Mouse (Mus musculus): ENCODE data around the gene Tmc8.
"Not testable (repeated sequence)": the region's sequence is repeated elsewhere in the genome, so short reads cannot be mapped to it uniquely, and the experiment has no call there.

Gene Tmc8

DNA sequence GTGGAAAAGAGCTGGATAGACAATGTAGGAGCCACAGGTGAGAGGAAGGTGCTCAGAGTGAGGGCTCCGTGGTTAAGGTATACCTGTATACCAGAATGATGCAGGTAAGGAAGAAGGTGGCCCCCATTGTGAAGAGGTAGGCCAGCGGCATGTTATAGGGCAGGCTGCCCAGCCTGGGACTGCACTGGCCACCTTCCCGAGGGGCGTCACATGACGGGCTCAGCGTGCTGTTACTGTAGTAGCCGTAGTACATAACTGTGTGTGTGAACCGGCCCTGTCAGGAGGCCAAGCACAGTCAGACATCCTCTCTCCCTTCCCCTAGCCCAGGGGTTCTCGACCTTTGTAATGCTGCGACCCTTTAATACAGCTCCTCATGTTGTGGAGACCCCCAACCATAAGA lies 7.0 kb upstream of the Tmc8 start:
- DNase-seq (ENCODE audit: low spot score in 2 of 2), result no peak

DNA sequence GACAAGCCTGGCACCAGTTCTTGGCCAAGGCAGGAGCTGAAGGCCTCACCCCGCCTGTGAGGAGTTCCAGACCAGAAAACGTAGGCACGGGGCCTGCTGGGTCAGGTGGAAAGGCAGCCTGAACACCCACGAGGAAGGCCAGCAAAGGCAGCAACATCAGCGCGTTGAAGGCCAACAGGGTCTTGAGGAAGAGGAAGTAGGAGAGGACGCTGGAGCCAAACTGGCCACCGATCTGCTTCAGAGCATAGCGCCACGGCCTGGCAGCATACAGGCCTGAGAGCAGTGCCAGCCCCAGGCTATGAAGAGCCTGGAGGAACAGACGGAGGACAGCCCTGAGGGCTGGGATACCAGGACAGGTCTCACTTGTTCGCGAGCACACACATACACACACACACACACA lies 6.3 kb upstream of the Tmc8 start:
- no peak for DNase-seq (ENCODE audit: low spot score in 2 of 2)

DNA sequence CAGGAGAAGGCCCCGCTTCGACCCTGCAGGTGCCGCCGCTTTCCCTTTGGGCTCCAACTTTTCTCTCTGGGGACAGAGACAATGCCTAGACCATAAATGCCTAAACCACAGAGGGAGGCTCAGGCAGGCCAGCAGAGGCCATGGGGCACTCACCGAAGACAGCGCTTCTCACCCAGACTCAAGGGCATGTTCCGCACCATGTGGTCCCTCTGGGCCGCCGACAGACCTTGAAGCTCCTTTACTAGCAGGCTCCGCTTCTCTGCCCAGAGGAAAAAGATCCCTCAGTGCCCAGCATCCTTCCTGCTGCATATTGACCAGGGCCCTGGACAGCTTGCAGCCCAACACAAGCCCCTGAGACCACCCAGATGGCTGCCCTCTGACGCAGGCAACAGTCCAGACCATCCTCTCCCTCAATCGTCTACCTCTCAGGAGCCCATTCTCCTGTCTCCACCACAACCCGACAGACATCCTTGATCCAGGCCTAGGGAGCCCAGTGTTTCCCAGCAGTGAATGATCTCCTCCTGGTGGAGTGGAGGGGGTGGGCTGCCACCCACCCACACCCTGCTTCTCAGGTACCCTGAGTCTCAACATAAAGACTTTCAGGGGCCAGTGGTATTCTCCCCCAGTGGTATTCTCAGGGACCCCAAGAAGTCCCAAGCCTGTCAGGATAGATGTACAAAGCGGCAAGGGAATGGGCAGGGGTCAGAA lies 5.6 kb upstream of the Tmc8 start:
- DNase-seq (ENCODE audit: low spot score in 2 of 2), result no peak

DNA sequence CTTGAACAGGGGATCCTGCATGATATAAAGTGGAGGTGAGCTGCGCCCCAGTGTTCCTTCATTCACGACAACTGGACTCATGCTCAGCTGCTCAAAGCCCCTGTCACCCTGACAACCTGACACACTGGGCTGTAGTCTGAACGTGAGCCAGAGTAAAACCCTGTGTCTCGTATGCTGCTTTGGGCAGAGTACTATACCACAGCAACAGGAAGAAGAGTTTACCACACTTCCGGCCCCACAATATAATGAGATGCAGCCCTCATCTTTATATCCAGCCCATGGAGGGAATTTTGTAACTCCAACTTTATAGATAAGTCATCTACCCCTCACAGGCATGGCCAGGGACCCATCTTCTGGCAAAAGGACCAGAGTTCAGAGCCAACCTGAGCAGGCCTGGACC lies 4.8 kb upstream of the Tmc8 start:
- no peak for DNase-seq (ENCODE audit: low spot score in 2 of 2)

DNA sequence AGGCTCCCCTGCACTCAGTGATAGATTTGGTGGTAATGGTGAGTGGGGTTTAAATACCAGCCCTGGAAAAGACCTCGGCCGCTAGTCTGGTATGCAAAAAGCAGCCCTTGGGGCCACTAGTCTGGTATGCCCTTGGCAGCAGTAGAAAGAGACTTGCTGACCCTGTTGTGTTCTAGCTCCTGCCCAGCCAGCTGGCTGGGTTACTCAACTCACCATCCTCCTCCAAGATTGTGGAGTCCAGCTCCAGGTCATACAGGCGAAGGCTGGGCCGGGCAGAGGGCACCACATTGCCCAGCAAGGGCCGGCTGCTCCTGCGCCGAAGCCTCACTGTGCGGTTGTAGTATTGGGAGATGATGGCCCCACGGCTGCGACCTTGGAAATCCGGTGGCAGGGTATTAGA lies 3.8 kb upstream of the Tmc8 start:
- no peak for DNase-seq (ENCODE audit: low spot score in 2 of 2)

DNA sequence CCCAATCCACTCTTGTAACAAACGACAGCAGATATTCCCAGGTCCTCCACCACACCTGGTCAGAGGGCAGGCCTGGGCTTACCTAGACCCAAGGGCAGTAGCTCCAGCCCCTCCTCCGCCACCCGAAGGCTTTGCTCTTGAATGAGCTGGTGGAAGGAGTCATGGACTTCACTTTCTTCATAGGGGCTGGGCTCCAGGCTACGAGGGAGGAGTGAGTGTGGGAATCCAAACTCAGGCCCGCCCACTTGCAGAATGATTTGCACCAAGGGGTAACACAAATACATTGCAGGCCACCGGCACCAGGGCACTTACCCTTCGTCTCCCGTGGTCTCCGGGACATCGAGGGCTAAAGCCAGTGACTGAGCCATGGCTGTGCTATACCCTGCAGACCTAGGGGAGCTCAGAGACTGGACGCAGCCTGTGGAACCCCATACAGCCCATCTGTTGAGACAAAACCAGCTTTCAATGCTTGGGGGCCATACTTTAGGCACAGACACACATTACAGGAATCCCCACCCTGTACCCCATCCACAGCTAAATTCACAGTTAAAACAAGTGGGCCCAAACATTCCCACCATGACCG lies 2.9 kb upstream of the Tmc8 start:
- no peak for DNase-seq (ENCODE audit: low spot score in 2 of 2)

DNA sequence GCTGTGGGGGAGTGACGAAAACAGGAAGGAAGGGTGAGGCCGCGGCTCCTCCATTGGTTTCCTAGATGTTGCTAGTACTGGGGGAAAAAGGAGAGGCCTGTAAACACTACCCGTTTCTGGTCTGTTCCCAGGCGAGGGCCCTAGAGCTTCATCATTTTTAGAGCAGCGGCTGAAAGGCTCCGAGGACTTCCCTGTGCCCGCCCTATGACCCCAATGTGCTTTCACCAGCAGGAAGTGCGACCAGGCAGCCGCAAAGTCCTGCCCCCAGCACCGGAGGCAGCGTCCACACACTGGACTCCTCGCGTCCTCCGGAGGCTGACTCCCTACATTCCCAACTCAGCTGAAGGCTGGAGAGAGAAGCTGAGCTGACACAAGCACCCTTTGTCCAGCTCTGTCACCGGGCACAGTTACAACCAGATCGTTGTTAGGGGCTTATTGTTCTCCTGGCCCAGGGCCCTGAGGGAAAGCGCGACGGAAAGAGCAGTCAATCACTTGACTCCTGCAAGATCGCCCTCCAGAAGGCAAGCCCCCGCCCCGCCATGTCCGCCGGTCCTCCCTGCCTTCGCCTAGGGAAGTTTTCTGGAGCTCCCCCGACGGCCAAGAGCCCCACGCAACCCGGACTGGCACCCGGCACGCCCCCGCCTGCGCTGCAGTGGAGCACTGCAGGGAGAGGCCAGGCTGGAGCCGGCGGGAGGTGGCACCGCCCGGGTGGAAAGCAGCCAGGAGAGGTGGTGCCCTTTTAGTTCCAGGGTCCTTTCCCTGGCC lies 2.3 kb upstream of the Tmc8 start:
- no peak for DNase-seq (ENCODE audit: low spot score in 2 of 2)

DNA sequence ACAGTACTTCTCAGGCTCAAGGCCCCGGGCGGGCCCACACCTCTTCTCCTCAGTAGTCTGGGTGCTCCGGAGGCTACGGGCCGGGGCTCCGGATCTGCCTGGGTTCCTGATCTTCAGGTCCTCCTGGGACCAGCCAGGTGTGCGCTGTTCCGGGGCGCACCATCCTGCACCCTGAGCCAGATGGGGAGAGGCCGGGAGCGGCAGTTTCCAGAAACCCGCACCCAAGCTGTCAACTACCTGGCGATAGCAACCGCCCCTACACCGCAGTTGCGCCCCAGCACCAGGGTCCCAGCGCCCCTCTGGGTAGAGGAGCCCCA lies 1.7 kb upstream of the Tmc8 start:
- no peak for DNase-seq (ENCODE audit: low spot score in 2 of 2)

DNA sequence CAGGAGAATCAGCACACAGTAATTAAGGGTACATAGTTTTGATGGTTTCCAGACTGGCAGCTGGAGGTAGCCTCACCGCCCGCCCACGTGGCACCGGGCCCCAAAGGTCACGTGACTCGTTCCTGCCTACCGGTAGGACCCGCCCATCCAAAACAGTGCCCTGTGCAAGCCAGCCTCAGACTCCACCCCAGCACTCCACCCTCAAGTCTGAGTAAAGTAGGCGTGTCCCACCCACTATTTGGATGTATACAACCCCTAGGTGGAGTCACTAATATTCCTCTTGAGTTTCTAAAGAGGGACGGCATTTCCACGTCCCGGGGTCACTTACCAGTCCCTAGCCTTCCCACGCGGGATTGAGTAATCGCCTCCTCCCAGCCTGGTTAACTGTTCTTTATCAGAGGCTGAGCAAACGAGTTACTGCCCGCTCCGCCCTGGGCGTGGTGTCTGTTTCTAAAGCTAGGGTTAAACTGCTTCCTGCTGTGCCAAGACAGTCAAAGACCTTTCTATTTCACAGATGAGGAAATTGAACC lies 1.2 kb upstream of the Tmc8 start:
- no peak for DNase-seq (ENCODE audit: low spot score in 2 of 2)

DNA sequence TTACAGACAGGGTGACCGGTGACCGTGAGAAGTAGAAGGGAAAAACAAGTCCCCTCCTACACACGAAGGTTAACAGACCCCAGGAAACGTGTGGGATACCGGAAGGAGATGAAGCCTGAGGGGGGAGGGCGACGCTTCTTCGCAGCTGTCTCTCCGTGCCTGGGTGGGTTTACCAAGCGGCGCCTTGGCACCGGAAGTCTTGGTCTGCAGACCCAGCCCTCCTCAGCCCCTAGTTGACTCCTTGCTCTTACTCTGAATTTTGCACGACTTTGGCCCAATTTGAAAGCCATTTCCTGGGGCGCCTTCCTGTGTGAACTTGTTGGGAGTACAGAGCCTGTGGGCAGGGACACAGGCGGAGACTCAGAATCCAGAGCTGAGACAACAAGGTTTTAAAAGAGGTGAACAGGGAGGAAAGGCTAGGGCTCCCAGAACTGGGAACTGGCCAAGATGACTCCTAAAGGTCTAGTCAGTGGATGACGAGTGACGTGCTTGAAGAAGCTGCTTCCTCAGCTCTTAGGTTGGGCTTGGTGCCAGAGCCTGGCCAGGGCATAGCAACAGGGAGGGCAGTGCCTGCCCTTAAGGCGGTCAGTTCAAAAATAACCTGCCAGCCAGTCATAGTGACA lies 566 bp upstream of the Tmc8 start:
- DNase-seq (ENCODE audit: low spot score in 2 of 2), result no peak

DNA sequence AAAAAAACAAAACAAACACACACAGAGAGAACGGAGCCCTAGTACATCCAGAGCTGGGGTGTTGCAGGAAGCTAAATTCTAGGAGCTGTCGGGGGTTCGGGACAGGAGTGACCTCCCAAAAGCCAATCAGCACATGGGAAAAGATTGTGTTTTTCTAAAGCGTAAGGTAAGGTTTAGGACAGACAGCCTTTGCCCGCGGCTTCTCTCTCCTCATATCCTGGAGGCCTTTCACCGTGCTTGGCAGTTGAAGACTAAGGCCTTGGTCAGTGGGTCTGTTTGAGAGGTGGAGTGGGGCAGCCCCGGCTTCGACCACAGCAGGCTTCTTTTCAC lies 794 bp downstream of the Tmc8 start:
- no peak for DNase-seq (ENCODE audit: low spot score in 2 of 2)

DNA sequence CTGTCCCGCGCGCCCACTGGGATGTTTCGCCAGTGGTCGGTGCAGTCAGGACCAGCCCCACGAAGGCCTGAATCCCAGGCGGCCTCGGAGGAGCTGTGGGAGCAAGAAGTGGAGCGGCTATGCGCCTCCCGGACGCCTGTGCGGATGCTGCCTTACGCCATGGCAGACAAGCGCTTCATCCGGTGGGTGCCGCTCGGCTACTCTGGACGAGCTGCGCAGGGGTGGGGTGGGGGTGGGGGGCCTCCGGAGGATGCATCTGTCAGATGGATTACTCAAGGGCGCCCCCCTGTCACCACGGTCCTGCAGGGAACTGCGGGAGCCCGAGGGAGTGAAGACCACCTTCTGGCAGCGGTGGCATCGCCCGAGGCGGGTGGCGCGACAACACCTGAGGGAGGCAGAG lies 1.2 kb downstream of the Tmc8 start:
- peak in 1 of 2 experiments; percentile 53 for DNase-seq (ENCODE audit: low spot score in 2 of 2)

DNA sequence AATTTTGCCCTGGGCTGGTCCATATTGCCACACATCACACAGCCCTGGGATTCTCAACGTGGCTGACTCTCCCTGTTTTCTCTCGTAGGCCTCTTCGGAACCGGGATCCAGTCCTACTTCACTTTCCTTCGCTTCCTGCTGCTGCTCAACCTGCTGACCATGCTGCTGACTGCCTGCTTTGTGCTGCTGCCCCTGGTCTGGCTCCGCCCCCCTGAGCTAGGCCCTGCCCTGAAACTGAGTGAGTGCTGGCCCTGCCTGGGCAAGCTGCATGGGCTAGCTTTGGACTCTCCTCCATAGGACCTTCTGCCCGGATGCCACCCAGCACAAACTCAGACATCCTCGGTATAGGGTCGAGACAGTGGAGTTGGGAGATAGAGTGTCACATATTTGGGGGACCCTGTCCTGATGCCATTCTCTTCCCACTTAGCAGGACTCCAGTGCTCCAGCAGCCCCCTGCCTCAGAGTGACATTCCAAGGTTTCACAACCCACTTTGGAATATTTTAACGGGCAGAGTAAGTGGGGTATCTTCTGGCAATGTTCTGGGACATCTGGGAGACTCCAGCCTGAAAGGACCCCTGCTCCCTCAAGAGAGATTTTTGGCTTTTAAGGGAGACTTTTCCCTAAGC lies 1.9 kb downstream of the Tmc8 start:
- no peak for DNase-seq (ENCODE audit: low spot score in 2 of 2)

DNA sequence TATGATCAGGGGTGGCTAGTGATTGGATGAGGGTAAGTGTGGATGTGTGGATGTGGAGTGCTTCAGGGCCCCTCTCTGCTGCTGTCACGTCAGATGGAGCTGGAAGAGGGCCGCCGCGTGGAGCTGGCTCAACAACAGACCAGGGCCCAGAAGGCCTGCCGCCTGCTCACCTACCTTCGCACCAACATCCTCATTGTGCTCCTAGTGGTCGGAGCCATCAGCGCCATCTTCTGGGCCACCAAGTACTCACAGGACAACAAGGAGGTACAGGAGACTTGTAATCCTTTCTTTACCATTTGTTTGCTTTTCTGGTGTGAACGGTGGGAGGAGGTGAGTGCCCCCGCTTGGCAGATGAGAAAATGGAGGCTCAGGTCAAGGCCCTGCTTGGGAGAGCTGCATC lies 4.4 kb downstream of the Tmc8 start:
- peak in 1 of 2 experiments; percentile 36 for DNase-seq (ENCODE audit: low spot score in 2 of 2)

DNA sequence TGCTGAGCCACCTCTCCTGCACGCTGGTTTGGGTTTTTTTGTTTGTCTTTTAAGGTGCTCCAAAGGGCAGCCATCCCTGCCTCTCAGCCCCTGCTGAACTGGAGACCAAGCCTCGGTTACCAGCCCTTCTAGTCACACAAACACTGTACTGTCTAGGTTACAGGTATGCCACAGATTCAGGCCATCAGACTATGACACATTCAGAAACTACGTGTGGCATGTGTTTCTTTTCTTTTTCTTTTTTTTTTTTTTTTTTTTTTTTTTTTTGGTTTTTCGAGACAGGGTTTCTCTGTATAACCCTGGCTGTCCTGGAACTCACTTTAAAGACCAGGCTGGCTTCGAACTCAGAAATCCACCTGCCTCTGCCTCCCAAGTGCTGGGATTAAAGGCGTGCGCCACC lies 6.6 kb downstream of the Tmc8 start:
- not testable (repeated sequence) for DNase-seq (ENCODE audit: low spot score in 2 of 2)

DNA sequence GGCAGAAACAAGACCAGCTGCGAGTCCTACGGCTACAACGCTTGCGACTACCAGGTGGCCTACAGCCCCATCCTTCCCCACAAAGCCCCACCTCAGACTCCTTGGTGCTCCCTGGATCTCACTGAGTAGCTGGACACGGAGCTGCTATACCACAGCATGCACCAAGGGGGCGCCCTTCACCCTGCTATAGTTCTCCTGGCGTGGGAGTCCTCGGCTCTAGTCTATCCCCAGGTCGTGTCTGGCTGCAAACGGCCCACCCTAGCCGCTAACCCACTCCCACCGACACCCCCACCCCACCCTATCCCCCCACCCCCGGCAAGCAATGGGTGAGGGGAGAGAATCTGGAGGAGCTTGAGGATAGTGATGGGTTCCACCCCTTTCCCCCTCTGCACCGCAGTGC lies 8.4 kb downstream of the Tmc8 start:
- DNase-seq (ENCODE audit: low spot score in 2 of 2), result peak in 1 of 2 experiments; percentile 58

DNA sequence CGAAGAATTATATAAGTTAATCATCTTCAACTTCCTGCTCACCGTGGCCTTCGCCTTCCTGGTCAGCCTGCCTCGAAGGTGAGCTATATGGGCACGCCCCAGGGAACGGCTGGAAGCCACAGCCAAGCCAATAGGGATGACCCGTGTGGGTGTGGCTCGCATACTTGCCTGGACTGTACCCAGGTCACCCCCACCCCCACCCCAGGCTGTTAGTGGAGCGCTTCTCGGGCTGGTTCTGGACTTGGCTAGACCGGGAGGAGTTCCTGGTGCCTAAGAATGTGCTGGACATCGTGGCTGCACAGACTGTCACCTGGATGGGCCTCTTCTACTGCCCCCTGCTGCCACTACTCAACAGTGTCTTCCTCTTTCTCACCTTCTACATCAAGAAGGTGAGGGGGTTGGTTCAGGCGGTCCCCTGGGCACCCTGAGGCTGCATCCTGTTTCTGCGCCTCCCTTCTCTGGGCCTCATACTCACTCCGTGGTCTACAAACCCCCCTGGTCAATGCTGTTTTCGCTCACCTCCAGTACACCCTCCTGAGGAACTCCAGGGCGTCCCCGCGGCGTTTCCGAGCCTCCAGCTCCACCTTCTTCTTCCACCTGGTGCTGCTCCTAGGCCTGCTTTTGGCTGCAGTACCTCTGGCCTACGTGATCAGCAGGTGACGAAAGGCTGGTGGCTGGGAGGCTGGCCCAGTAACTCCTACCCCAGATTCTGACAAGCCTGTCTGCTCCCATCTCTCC lies 9.0 kb downstream of the Tmc8 start:
- DNase-seq (ENCODE audit: low spot score in 2 of 2), result no peak

DNA sequence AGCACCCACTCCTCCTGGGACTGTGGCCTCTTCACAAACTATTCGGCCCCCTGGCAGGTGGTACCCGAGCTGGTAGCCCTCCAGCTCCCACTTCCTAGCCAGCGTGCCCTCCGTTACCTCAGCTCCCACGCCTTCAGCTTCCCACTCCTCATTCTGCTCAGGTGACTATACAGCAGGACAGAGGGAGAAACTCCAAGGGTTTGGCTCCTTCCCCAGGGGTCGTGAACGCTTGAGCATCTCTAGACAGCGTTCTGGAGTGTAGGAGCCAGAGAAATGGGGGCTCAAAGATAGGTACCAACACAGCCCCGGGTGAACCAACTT lies 9.5 kb downstream of the Tmc8 start:
- DNase-seq (ENCODE audit: low spot score in 2 of 2), result no peak

DNA sequence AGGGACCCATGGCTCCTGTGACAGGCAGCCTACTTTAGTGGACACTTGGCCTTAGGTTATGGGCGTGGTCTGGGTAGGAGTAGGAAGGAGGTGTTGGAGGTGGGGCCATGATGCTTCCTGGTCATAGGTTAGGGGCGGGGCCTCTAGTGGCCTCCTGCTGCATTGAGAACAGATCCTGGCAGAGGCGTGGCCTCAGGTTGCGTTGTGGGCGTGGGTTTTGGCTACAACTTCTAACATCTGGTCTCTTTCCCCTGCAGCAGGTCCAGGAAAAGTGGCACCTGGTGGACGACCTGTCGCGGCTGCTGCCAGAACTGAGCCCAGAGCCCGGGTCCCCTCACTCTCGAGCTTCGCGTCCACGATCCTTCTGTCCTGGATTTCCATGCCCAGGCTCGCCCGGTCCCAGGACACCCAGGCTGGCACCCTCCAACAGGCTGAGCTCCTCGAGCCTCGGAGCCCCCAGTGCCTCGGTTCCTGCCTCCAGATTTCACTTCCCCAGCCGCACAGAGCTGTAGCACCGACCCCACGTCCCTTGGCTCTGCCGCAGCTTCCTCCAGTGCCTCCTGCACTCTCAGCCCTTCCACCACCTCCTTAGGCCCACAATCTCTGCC lies 10.5 kb downstream of the Tmc8 start:
- no peak for DNase-seq (ENCODE audit: low spot score in 2 of 2)

DNA sequence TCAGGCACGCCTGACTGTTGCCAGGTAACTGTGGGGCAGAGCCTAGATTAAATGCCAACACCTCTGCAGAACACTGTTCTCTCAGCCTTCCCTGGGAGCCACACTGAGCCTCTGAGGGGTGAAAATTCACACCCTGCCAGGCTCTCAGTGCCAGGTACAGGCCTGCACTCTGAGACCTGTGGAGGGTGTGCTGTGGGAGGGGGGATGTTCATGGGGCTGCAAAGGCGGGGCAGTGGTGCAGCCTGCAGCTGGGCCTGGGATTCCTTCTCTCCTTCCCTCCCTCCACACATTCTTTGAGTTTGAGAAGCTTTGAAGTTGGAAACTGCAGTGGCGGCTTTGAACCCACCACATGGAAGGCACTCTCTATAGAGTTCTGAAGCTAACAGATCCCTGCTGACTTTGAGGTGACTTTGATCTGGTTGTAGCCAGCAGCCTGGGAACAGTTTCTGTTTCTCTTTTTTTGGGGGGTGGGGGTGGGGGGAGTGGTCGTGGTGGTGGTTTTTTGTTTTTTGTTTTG lies 12.2 kb downstream of the Tmc8 start:
- DNase-seq (ENCODE audit: low spot score in 2 of 2), result no peak

DNA sequence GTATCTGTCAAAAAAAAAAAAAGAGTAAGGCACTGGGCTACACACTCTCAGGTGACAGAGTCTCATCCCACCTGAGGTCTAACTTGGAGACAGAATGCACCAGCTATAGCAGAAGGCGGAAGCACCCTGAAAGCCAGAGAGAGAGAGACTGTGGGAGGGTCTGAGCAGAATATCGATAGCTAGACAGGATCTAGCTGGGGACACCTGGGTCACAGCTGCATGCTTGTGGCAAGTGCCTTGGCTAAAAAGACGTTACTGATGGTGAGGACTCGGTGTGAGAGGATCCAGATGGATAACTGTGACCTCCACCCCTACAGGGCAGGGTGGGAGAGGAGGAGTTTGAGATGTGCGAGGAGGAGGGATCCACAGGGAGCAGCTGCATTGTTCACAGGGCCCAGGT lies 15.1 kb downstream of the Tmc8 start:
- DNase-seq (ENCODE audit: low spot score in 2 of 2), result no peak
